Mouse (Mus musculus): ENCODE results near the gene Btbd7.

Btbd7 gene

DNA sequence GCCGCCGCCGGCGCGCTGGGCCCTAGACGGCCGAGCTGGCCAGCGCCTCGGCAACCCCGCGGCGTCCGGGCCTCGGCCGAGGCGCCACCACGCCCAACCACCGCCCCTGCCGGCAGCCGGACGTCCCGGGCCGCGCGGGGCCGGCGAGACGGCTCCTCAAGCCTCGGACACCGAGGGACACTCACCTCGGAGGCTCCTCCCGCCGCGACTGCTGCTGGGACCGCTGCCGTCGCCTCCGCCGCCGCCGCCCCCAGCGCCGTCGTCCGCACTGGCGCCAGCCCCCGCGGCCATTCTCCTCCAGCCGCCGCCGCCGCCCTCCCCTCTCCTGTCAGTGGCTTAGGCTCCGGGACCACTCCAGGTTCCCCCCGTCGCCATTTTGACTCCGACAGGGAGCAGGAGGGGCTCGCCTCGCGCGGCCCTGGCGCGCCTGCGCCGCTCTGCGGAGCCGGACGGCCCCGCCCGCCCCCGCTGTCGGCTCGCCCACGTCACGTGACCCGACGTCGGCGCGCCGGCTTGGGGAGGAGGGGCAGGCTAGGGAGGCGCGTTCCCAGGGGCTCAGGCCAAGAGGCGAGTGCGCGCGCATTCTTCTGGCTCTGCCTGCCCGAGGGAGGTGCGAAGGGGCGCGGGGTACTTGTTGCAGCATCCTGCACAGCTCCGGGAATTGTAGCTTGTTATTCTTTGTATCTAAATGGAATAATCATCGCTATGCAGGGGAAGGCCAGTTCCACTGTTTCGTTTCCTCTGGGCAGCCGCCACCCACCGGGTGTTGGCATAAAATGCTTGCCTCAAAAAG, at the start of gene Btbd7:
TSS of gene Btbd7 (minus strand) at position 441 of the 793 bp plus-strand sequence.
- DNase-seq, result peak; percentile 99

DNA sequence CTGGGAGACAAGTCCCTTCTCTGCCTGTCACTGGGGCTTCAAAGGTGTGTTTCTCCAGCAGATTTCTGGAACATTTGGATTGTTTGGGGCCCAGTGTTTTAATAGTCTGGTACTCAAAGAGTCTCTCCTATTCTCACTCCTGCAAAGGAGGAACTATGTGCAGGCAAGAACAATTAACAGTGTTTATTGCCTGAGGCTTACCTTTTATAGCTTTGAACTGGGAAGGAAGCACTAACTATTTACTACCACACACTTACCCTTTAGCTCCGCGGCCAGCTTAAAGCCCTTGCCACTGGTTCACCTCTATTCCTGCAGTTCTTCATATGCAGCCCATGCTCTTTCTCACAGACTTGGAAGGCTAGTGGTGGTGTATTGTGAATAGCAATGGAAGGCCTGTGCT, 37.8 kb upstream of the Btbd7 start:
- no peak for DNase-seq

DNA sequence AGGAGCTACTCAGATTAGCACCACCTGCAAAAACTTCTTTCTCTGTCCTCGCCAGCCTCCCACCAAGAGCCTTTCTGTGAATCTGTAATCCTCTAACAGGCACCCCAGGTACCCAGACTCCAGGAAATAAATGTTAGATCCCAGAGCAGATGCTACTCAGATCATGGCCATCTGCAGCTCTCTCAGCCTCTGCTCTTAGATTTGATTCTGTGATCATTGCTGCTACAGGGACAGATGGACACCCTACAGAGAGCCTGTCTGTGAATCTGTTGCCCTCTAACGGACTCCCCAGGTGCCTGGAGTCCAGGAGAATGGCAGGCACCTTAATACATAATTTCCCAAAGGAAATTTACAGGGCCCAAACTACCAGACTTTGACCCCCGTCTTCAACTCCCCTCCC, 29.9 kb upstream of the Btbd7 start:
- no peak for DNase-seq

DNA sequence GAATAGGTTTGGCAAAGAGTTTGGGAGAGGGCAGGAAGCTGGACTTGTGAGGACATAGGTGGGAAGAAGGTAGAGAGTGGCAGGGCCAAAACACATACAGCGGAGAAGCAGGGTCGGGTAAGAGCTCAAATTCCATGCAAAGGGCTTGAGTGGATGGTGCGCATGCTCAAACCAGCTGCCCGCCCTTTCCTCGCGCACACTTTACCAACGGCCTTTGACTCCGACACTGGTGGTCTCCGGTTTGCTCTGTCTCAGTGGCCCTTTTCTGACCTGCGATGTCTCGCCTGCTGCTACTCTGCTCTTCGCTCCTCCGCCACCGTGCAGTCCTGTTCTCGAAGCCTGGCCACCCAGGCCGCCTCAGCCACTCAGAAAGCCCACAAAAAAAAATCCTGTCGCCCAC, 20.8 kb upstream of the Btbd7 start, which contains the start of gene Cox8c:
TSS of gene Cox8c (plus strand) at position 226 of the 400 bp plus-strand sequence.
- no peak for DNase-seq

DNA sequence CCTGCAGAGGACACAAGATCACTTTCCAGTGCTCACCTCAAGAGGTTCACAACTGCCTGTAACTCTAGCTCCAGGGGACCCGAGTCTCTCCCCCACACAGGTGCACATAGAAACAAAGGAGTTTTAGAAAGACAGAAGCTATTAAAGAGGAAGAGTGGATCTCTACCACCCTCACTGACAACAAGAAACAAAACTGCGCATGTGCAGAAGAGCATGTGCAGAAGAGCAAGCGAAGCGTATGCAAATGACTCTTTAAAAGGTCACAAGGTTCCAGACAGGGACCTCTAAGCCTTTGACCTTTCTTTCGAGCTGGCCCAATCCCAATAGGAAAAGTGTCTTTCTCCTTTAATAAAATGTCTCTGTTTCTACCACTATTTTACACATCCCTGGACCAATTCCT, 10.3 kb upstream of the Btbd7 start:
- no peak for DNase-seq

DNA sequence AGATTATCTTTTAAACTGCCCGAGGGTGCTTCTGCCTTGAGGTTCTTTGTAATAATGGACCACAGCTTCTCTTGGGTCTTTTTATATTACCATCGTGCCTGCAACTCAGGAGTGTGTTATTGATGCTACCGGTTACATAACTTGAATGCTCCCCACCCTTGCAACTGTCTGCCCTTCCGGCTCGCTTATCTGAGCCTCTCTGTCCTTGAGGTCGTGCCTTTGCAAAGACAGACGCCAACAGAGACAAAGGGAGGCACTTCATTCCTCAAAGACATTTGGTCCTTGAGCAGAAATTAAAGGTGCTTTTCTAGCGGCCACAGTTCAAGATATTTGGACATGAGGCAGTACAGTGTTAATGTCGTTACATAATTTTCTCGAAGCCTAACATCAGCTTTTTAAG, 9.1 kb upstream of the Btbd7 start:
- DNase-seq, result no peak

DNA sequence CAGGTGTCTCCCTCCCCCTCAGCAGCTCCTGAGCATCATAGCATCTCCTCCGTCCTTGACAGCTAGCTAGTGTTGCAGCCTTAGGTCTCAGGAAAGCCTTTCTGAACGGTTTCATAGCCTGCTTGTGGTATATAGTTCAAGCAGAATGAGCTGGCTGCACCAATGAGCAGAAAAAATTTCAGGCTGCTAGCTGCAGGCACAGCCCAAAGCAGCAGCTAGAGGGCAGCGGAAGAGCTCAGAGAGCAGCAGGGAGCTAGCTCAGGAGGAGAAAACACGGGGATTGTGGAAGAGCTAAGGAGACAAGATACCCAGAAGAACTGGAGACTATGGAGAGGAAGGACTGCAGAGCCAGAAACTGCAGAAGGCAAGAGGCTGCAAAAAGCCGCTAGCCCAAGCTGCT, 7.5 kb upstream of the Btbd7 start:
- peak; percentile 25 for DNase-seq

DNA sequence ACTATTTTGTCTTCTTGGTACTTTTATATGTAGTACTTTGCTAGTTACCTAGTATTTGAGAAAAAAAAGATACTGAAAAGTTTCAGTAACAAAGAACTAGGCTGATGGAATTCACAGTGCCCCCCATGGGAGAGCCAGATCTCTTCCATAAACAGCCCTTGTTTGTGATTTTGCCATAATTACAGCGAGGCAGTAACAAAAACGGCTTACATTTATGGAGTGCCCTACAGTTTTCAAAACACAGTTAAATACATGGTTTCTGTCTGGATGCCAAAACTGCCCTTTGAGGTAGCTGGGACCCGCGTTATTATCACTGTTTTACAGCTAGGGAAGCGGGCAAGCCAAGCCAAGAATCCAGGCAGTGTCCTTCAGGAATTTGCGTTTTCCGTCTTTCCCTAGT, 630 bp upstream of the Btbd7 start:
- peak; percentile 31 for DNase-seq

DNA sequence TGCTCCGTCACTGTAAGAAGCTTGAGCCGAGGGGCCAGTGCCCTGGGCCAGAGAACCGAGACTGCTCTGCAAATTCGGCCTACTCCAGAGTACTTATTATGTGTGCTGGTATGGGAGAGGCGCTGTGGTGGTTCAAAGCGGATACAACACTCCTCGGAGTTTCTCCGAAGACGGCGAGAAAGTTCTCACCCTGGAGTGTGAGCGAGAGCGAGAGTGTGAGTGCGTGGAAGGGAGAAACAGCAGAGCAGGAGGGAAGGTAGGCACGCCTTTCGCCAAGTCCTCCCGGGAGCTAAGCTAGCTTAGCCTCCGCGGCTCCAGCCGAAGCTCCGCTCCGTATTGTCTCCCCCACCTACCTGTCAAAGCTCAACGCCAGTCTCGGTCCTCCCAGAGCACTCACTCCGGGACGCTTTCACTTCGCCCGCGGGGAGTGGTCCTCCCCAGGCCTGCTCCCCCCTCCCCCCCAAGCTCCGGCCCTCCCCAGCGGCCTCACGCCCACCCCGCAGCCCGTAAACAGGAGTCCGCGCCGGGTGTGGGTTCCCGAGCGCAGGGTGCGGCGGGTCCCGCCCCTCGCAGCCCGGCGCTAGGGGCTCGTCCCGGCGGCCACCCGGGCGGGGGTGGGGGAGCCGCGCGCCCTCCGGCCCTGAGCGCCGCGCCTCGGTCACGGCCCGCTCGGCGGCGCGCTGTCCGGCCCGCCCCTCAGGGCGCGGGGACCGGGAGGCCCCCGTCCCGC, 805 bp downstream of the Btbd7 start:
- peak; percentile 62 for DNase-seq

DNA sequence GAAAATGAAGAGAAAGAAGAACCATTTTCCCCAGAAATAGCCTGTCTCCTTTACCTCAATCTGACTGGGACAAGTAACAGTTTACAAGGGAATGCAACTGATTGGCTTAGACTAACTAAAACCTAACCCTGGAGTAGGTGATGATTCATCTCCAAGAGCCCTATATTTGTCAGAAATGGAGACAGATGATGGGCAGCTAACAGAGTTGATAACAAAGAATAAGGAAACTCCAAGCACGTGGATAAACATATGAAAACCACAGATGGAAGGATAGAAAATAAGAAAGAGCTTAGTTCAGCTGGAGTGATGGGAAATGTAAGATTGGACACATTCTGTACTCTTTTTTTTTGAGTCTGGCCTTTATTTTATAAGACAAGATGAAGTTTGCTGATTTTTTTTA, 7.7 kb downstream of the Btbd7 start:
- DNase-seq, result no peak

DNA sequence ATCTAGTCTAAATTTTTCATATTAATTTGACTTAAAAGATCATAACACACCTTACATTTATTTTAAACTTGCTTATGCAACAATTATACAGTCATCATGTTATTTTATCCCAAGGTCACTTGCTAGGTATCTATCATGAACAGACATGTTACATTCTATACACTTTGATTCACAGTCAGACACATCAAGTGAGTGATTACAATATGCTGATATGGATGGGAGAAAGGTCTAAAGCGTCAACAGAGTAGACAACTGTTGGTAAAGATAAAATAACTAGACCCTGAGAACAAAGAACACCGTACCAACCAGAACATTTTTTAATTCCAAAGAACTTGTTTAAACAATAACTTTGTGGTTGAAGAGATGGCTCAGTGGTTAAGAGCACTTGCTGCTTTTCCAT, 8.5 kb downstream of the Btbd7 start:
- DNase-seq, result no peak

DNA sequence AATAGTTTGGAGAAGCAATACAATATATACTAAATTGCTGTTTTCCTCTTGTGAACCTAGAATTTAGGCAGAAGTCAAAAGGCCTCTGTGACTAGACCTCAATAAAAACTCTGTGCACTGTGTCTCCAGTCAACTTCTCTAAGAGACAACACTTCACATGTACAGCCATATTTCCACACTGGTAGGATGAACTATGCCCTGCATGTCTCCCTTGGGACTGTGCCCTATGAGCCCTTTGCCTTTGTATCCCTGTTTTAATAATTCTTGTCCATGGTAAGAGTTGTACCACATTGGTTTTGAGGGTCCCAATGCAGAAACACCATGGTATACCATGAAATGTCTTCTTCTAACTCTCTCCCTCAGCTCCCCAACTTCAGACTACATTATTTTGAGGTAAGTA, 17.5 kb downstream of the Btbd7 start:
- DNase-seq, result no peak

DNA sequence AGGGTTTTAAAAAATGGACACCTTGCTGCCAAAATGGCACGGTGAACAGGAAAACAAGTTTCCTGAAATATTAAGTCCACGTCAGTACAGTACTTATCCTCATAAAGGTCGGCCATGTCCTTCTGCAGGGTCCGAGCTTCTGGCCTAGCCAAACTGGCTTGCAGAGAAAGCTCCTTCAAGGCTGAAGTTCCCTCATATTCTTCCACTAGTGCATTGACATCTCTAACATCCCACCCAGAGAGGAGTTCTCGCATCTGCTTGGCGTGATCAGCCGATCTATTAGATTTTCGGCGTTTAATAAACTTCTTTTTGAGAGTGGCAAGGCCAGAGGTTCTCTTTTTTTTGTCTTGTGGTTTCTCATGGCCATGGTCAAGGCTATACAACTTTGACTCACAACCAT, 40.0 kb downstream of the Btbd7 start:
- DNase-seq, result no peak

DNA sequence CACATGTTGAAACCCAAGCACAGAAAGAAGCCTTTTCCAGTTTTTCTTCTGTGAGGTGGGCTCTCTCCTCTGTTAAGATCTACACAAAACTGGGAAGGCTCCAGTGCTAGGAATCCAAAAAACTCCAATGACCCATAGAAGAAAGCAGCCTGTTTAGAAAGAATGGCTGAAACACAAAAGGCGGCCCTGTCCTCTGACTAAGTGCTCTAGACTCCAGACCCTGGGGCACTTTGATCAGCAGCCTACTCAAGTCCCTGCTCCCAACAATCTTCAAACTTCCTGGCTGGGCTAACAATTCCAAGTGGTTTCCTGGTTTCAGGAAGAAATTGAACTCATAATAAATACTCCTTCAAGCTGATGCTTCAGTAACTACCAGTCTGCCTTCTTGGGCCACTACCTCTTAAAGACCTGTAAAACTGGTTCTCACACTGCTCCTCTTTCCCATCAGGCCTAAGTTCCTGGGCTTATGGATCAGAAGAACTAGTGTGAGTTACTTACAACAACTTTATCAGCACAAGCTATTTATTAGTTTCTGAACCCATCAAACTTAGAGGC, 45.4 kb downstream of the Btbd7 start:
- DNase-seq, result peak; percentile 10

DNA sequence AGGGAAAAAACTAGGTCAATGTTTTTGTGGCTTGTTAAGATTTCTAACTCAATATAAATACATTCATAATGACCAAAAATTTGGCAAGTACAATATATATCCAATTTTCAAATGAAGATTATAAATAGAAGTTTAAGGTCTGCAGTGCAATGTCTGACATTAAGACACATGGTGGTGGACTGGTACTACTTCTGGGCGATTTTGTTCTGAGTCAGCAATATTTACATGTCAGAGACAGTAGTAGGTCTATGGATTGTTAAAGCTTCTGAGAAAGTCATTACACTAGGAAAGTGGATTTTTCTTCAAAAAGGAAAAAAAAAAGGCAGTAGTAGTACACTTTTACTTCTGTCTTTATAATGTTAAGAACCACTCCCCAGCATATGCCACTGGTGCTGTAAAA, 46.4 kb downstream of the Btbd7 start:
- DNase-seq, result no peak

DNA sequence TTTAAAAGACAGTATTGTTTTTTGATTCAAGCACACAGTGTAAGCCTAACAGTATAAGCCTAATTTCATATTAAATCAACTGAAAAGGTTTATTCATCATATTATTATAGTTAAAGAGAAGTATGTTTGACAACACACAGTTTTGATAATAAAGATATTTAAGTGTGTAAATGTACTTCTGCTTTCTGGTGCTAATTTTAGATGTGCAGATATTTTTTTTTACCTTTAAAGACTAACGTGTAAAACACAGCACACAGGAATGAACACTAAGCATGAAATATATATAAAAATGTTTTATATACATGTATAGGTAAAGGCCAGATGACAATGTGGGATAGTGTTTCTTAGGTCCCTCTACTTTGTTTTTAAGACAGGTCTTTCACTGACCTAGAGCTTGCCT, 51.2 kb downstream of the Btbd7 start:
- no peak for DNase-seq

DNA sequence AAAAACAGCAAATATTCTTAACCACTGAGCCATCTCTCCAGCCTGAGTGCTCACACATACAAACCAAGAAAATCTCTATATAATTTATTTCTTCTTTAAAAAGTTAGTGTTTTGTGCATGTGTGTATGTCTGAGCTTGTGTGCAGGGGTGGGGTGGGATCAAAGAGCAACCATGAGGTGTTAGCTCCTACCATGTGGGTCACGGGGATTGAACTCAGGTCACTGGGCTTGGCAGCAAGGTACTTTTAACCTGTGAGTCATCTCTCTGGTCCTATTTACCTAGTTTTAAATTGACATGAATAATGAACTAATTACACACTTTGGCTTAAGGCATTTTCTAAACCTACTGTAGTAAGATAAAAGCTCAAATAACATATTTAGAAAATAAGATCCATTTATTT, 51.9 kb downstream of the Btbd7 start:
- no peak for DNase-seq

DNA sequence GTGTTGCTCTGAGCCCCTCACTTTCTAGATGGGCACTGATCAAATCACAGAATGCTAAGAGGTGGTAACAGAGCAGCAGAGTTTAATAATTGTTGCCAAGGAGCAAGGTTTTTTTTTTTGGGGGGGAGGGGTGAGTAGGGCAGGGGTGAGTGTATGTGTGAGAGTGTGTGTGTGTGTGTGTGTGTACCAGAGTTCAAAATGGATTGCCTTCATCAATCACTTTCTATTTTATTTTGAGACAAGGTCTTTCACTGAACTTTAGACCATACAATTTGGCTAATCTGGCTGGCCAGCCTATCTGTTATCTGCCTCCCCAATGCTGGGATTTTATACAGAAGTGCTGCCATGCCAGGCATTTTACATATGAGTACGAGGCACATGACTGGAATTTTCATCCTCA, 63.4 kb downstream of the Btbd7 start:
- no peak for DNase-seq

DNA sequence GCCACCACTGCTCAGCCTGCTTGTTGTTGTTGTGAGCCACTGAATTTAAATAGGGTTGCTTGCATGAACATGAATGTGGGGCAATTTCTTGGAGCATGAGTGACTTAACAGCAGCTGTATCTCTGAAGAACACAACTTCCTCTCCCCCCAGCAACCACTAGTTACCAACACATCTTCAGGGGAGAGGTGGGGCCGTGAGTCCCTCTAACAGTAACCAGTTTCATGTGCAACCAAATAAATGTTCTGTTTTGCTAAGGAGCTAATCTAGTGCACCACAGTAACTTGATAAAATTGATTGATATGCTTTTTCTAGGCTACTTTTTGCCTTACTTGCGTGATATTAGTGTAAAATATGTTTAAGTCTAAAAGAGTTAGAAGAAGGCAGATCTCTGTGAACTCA, 78.7 kb downstream of the Btbd7 start:
- DNase-seq, result no peak

DNA sequence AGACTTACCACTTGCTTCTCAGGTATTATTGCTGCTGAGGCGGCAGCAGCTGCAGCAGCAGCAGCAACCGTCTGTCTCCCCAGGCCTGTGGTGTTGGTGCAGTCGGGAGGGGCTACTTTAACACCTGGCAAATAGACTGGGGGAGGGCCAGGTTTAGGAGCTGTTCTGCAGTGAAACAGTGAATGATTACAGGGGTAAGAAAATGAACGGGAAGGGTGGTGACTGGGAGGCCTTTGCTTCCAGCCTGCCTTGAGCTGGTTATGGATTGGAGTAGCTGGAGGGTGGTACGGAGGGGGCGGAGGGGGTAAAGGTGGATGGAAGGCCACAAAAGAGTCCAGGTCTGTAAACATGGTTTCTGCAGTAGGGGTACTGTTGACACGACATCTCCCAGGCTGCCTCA, 90.3 kb downstream of the Btbd7 start:
- no peak for DNase-seq

DNA sequence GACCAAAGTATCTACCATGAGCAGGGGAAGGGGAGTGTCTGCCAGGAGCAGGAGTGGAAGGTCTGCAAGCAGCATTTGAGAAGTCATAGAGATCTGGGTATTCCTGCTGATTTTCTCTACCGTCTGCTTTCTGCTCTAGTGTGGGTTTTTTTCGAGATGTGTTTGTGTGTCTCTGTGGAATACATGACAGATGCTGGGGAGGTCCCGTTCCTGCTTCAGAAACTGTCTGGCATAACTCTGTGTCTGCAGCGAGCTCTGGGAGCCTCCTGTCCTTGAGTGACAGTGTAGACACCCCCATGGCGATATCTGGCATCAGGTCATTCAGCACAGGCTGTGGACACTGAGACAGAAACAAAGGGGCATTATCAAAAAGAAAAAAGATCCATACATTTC, 92.7 kb downstream of the Btbd7 start:
- DNase-seq, result no peak

DNA sequence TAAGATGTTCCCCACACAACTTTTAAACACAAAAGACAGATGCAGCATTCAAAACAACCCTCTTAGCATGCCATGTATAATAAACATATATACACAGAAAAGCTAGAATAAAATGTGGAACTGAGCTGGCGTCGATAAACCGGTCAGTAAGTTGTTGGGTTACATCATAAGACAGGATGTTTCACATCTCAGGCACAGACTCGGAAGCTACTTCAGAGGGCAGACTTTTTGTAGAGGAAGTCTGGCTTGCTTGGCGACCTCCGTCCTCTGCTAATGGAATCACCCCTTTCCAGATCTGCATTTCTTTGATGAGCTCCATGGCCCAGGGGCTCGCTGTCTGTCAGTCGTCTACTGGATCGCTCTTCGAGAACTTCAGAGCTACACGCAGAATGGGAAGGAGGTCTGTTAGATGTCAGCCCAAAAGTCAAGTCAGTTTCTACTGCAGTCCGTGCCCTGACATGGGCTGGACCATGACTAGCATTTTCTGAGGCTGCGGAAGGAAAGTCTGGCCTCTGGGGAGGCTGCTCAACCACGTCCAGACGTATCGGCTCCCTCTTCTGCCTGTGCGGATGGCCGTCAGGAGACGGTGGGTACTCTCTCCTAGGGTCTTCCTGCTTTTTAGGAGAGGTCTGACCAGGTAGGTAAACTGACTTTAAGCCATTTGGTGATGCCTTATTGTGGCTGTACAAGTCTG, 93.2 kb downstream of the Btbd7 start:
- no peak for DNase-seq

DNA sequence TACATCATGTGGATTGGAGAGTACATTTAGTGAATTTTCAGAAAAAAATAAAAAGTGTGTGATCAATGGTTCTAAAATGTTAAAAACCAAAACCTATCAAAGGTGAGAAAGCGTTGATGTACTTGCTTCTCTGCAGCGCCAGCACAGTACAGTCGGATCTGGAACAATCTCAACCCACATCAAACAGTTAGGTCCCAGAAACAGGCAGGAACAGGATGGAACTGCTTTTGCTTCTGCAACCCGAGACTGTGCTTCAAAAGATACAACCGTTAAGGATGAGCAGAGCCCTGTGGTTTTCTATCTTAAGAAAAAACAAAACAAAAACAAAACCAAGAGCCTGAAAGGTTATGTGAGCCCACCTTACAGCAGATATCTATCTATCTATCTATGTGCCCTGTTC, 95.4 kb downstream of the Btbd7 start:
- DNase-seq, result no peak

DNA sequence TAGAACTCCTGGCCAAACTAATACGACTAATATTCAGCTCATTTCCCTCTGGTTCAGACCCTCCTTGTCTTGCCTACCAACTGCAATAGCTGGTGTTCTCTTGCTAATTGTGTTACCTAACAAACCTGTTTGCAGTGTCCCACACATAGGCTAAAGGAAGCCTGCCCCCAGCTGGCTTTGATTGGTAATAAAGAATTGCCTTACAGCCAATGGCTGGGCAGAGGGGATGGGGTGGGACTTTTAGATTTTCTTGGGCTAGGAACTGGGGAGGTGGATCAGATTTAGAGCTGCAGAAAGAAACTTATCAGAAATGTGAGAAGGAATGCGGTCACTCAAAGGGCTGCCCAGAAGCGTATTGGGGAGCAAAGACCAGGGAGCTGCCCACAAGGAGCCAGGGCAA, 98.8 kb downstream of the Btbd7 start:
- DNase-seq, result peak; percentile 34

Data from lung, postnatal 10 days (tissue).